Mouse (Mus musculus): Measurements from ENCODE around the gene Atxn7. TPM values are rescaled to one million over a fixed set of nuclear protein-coding genes. Genes with fewer than 3 reads are reported as not detected.
A peak's percentile ranks its signal among the peaks of the same experiment; 100 is the strongest.
"Not testable (repeated sequence)": the region's sequence is repeated elsewhere in the genome, so short reads cannot be mapped to it uniquely, and the experiment has no call there.

Atxn7 gene
- polyA plus RNA-seq (2016; fragmentation: Nextera tagmentation; extraction: Ambion mirVana), result 4.8 TPM in 2 replicates

DNA sequence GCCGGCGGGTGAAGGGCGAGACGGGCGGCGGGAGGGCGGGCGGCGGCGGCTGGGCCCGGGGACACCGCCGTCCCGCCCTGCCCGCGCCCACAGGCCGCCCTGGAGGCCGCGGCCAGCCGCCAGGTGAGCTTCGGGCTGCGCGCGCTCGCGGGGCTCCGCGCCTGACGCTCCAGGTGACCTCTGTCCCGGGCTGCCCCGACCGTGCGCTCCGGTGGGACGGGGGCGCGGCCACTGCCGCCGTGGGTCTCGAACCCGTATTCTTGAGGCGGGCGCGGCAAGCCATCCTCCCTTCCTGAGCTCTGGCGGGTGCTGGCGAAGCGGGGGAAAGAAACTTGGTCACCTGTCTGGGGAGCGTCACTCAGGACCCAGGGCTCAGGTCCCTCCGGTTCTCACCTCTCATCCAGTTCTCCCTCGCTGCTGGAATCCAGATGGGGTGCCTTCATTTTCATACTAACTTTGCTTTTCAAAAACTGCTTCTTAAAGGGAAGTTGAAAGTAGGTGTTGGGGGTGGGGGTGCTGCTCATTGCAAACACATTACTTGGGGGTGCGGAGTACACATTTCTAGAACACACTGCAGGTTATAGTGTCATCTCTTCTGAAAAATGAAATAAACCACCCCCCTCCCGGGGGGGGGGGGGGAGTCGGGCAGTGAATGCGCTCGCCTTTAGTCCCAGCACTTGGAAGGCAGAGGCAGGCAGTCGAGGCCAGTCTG lies at the start of gene Atxn7, which contains the start of gene Thoc7:
TSS of gene Atxn7 (plus strand) at position 40 of the 712 bp plus-strand sequence.
TSS of gene Thoc7 (minus strand) at position 452 of the 712 bp plus-strand sequence.
- ATAC-seq (ENCODE audit: low FRiP score), result peak; percentile 67
- no peaks in the 10 kb centered on the region for H3K27me3 ChIP-seq
- 3% methylated on average over 38 of the region's 56 CpGs for WGBS
- H3K9ac ChIP-seq, result peak within 1 kb of the TSS; percentile 98
- H3K4me2 ChIP-seq (replicated peaks), result peak within 1 kb of the TSS; percentile 67
- peaks cover 19% of the 10 kb centered on the region for H3K4me1 ChIP-seq
- H3K27ac ChIP-seq, result peak within 1 kb of the TSS; percentile 92
- no peaks in the 10 kb centered on the region for H3K36me3 ChIP-seq
- H3K9me3 ChIP-seq (replicated peaks), result no peaks in the 10 kb centered on the region
- H3K4me3 ChIP-seq, result peak within 1 kb of the TSS; percentile 81

- Histone ChIP-seq H3K9me3 (replicated peaks) (no peaks in the 10 kb centered on the region), H3K9ac (no peak within 1 kb of the TSS), H3K27me3 (no peaks in the 10 kb centered on the region), H3K4me2 (replicated peaks) (no peak within 1 kb of the TSS), H3K4me1 (no peaks in the 10 kb centered on the region), H3K4me3 (no peak within 1 kb of the TSS), H3K36me3 (no peaks in the 10 kb centered on the region), H3K27ac (no peak within 1 kb of the TSS)
- no peak for ATAC-seq (ENCODE audit: low FRiP score)
- 45% methylated on average over 1 of the region's 1 CpGs for WGBS
Observed at GRCm38 (mm10) chr14:13914387-13915082, 46.7 kb upstream of the Atxn7 start, which contains the start of gene Gm281. Gene Gm281, minus strand, starts transcription at chr14:13914478.

- H3K9ac ChIP-seq, result no peak overlapping the region
- no peak overlapping the region for H3K27ac ChIP-seq
- no peak overlapping the region for H3K4me2 ChIP-seq (replicated peaks)
- no peaks in the 10 kb centered on the region for H3K9me3 ChIP-seq (replicated peaks)
- no peak for ATAC-seq (ENCODE audit: low FRiP score)
- H3K4me3 ChIP-seq, result no peak overlapping the region
- H3K36me3 ChIP-seq, result no peaks in the 10 kb centered on the region
- no peaks in the 10 kb centered on the region for H3K27me3 ChIP-seq
- H3K4me1 ChIP-seq, result no peaks in the 10 kb centered on the region
- WGBS, result 86% methylated on average over 4 of the region's 4 CpGs
Observed at GRCm38 (mm10) chr14:13915207-13915606, 46.0 kb upstream of the Atxn7 start.

DNA sequence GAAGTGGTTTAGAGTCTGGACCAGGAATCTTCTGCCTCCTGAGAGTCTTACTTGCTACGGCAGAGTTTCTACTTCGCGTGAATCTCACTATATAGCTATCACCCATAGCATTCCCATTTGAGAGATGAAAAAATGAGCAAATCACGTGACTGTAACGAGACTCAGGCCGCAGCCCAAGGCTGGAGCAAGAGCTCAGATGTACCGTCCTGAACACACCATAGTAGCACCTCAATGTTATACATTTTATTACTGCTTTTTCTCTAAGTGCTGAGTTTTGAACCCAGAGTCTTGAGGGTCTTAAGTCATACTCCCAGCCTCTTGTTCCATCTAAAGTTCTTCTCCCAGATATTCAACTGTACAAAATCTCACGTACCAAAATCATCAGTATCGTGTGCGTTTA lies 44.0 kb upstream of the Atxn7 start:
- Histone ChIP-seq H3K4me1 (no peaks in the 10 kb centered on the region), H3K9me3 (replicated peaks) (no peaks in the 10 kb centered on the region), H3K27ac (no peak overlapping the region), H3K4me2 (replicated peaks) (no peak overlapping the region), H3K36me3 (no peaks in the 10 kb centered on the region), H3K9ac (no peak overlapping the region), H3K27me3 (no peaks in the 10 kb centered on the region), H3K4me3 (no peak overlapping the region)
- WGBS, result 90% methylated on average over 10 of the region's 10 CpGs
- no peak for ATAC-seq (ENCODE audit: low FRiP score)

DNA sequence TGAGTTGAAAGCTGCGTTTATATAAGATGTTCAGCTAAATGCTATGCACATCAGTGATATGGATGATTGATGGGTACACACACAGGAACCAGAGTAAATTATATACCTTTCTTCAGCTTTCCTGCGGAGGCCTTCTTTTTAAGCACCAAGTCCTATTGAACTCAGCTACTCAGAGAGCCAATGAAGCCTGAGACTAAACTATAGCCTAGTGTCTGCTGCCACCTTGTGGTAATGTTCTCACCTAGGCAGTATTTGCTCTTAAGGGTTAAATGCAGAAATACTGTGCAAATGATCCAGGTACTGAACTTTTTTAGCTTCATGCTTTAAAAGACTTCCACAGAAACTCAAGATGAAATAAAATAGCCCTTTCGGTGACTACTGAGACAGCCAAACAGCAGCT lies 43.6 kb upstream of the Atxn7 start:
- WGBS, result 43% methylated on average over 3 of the region's 3 CpGs
- no peaks in the 10 kb centered on the region for H3K36me3 ChIP-seq
- no peaks in the 10 kb centered on the region for H3K27me3 ChIP-seq
- ATAC-seq (ENCODE audit: low FRiP score), result peak; percentile 72
- no peak overlapping the region for H3K27ac ChIP-seq
- H3K9ac ChIP-seq, result no peak overlapping the region
- H3K4me3 ChIP-seq, result no peak overlapping the region
- no peaks in the 10 kb centered on the region for H3K9me3 ChIP-seq (replicated peaks)
- no peaks in the 10 kb centered on the region for H3K4me1 ChIP-seq
- no peak overlapping the region for H3K4me2 ChIP-seq (replicated peaks)

DNA sequence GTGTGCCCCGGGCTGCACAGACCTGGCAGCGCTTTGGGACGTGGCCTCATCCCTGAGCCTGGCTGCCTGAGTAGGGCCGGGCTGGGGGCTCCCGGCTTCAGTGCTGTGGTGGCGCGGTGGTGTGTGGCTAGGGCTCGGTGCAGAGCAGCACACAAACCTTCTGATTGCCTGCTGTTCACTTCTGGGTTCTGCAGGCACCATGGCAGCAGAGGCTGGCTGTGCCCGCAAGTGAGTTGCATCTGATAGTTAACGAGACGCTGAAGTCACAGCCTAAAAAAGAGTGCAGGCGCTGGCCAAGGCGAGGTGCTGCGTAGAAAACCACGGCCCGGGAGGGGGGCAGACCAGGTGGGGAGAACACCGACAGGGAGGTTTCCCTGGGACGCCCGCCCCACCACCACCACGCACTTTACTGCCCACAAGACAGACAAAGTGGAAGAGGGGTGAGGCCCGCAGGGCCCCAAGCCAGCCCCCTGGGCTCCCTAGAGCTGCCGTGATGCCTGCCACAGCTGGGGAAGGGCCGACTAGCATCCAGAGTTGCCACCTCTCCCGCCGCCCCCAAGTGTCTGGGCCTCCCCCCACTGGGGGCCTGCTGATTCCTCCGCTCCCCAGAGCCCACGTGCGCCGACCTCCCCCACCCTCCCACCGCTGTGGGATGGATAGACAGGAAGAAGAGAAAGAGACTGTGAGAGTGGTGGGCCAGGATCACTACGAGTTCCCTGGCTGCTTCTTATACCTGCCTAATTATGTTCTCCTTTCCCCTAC lies 27.8 kb upstream of the Atxn7 start:
- 42% methylated on average over 31 of the region's 31 CpGs for WGBS
- no peak overlapping the region for H3K27ac ChIP-seq
- ATAC-seq (ENCODE audit: low FRiP score), result peak; percentile 52; the same call in 1 of the 2 replicates

GRCm38 (mm10) chr14:13934052-13934371 lies 27.2 kb upstream of the Atxn7 start:
- Histone ChIP-seq H3K27ac (no peak overlapping the region), H3K4me2 (replicated peaks) (peak overlapping the region; percentile 54), H3K9me3 (replicated peaks) (peaks cover 5% of the 10 kb centered on the region; the same call in 1 of the 2 replicates), H3K4me1 (peaks cover 7% of the 10 kb centered on the region), H3K4me3 (peak overlapping the region; percentile 28), H3K9ac (no peak overlapping the region), H3K36me3 (no peaks in the 10 kb centered on the region), H3K27me3 (no peaks in the 10 kb centered on the region)
- 50% methylated on average over 5 of the region's 5 CpGs for WGBS
- ATAC-seq (ENCODE audit: low FRiP score), result no peak

More for the DNA sequence above, 27.8 kb upstream of the Atxn7 start:
- Histone ChIP-seq H3K9ac (peak overlapping the region; percentile 43), H3K9me3 (replicated peaks) (peaks cover 5% of the 10 kb centered on the region; the same call in 1 of the 2 replicates), H3K4me3 (peak overlapping the region; percentile 28), H3K4me1 (peaks cover 7% of the 10 kb centered on the region), H3K36me3 (no peaks in the 10 kb centered on the region), H3K27me3 (no peaks in the 10 kb centered on the region), H3K4me2 (replicated peaks) (peak overlapping the region; percentile 54)

DNA sequence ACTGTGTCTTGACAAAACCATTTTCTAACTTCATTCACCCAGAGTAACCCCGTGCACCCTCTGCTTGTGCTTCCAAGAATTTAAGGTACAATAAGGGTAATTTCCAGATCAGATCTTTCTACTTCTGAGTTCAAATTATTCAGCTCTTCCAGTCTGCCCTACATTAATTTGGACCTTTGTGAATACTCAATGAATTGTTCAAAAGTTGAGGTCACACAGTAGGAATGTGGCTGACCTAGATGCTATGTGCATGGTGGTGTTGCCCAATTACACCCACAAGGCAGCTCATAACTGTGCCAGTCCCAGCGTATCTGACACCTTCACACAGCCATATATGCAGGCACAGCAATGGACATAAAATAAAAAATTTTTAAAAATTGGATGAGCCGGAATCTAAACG lies 16.6 kb upstream of the Atxn7 start:
- no peak overlapping the region for H3K27ac ChIP-seq
- H3K4me1 ChIP-seq, result no peaks in the 10 kb centered on the region
- no peaks in the 10 kb centered on the region for H3K9me3 ChIP-seq (replicated peaks)
- no peak for ATAC-seq (ENCODE audit: low FRiP score)
- H3K27me3 ChIP-seq, result no peaks in the 10 kb centered on the region
- 91% methylated on average over 4 of the region's 4 CpGs for WGBS
- H3K4me2 ChIP-seq (replicated peaks), result no peak overlapping the region
- peaks cover 26% of the 10 kb centered on the region for H3K36me3 ChIP-seq
- H3K9ac ChIP-seq, result no peak overlapping the region
- no peak overlapping the region for H3K4me3 ChIP-seq

DNA sequence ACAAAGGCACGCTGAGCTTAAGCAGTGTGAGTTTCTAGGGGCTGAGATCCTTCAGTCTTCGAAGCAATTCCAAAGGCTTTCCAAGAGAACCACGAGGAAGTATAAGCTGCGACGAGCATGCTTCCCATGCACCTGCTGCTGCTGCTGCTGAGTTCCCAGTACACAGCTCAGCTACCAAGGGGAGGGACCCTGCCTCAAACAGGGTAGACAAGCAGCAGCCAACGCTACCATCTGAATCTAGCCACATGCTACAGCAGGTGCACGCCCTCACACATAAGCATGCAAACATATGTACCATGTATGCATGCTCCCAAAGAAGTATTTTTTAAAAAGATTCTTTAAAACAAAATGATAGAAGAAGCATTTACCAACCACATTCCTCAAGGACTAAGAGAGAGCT lies 12.9 kb upstream of the Atxn7 start:
- H3K9ac ChIP-seq, result no peak overlapping the region
- H3K4me2 ChIP-seq (replicated peaks), result no peak overlapping the region
- peaks cover 50% of the 10 kb centered on the region for H3K36me3 ChIP-seq
- H3K9me3 ChIP-seq (replicated peaks), result no peaks in the 10 kb centered on the region
- no peak for ATAC-seq (ENCODE audit: low FRiP score)
- no peak overlapping the region for H3K4me3 ChIP-seq
- no peak overlapping the region for H3K27ac ChIP-seq
- no peaks in the 10 kb centered on the region for H3K27me3 ChIP-seq
- 92% methylated on average over 7 of the region's 7 CpGs for WGBS
- no peaks in the 10 kb centered on the region for H3K4me1 ChIP-seq

DNA sequence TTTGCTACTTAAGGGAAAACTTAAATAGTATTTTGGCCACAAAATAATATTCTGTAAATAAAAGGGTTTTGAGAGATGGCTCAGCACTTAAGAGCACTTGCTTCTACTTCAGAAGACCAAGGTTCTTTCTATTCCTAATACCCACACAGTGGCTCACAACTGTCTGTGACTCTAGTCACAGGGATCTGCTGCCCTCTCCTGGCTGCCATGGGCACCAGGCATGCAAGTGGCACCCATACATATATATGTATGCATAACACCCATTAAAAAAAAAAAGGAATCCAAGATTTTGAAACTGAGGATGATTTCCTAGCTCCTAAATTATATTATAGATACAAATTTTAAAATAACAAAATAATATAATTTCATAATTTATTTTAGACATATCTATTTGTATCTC lies 10.8 kb upstream of the Atxn7 start:
- H3K36me3 ChIP-seq, result peaks cover 51% of the 10 kb centered on the region
- no peaks in the 10 kb centered on the region for H3K4me1 ChIP-seq
- no peak for ATAC-seq (ENCODE audit: low FRiP score)
- H3K27ac ChIP-seq, result no peak overlapping the region
- no peak overlapping the region for H3K4me3 ChIP-seq
- no peak overlapping the region for H3K9ac ChIP-seq
- H3K4me2 ChIP-seq (replicated peaks), result no peak overlapping the region
- no peaks in the 10 kb centered on the region for H3K9me3 ChIP-seq (replicated peaks)
- no peaks in the 10 kb centered on the region for H3K27me3 ChIP-seq

DNA sequence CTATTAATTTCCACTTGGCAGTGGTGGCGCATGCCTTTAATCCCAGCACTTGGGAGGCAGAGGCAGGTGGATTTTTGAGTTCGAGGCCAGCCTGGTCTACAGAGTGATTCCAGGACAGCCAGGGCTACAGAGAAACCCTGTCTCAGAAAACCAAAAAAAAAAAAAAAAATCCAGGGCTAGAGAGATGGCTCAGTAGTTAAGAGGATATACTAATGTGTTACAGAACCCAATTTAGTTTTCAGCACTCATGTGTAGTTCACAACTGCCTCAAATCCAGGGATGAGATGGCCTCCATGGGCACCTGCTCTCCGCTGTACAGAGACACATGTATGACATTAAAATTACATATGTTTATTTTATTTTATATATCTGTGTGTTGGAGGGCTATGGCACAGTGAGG lies 9.1 kb upstream of the Atxn7 start:
- not testable (repeated sequence) for H3K9ac ChIP-seq; H3K4me2 ChIP-seq (replicated peaks); H3K27ac ChIP-seq; H3K27me3 ChIP-seq; ATAC-seq (ENCODE audit: low FRiP score); H3K4me3 ChIP-seq; H3K9me3 ChIP-seq (replicated peaks); H3K4me1 ChIP-seq
- 100% methylated on average over 3 of the region's 3 CpGs for WGBS
- H3K36me3 ChIP-seq, result peaks cover 53% of the 10 kb centered on the region

DNA sequence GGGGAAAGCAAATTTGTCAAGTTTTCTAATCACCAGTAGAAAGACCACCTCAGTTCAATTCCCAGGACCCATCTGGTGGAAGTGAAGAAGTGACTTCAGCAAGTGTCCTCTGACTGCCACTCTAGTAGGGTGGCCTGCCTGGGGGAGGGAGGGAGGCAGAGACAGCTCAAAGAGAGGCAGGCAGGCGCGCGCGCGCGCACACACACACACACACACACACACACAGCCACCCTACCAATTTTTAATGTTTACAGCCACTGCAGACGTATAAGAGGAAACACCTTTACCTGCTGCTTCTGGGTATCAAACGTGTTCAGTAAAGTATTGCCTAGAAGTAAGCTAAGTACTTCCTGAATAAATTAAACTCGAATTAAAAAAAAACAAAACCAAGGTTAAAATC lies 1.2 kb upstream of the Atxn7 start:
- Histone ChIP-seq H3K4me2 (replicated peaks) (peak overlapping the region; percentile 67), H3K4me1 (peaks cover 19% of the 10 kb centered on the region), H3K9ac (peak overlapping the region; percentile 98), H3K27ac (peak overlapping the region; percentile 92), H3K9me3 (replicated peaks) (no peaks in the 10 kb centered on the region), H3K36me3 (peaks cover 8% of the 10 kb centered on the region), H3K27me3 (no peaks in the 10 kb centered on the region), H3K4me3 (peak overlapping the region; percentile 81)
- under 1% methylated on average over 9 of the region's 9 CpGs for WGBS
- peak; percentile 38; the same call in 1 of the 2 replicates for ATAC-seq (ENCODE audit: low FRiP score)
